Mouse (Mus musculus) liver, adult 2 months (tissue): ENCODE measurements around the gene Wsb1.

Source experiments
- CTCF ChIP-seq: fragments of 200-500 bp; IDR thresholded peaks from 2 replicates; pipeline ENCODE4 v1.5.1; 2011; ENCODE audit warnings: low read depth, low read length, control low read depth
- POLR2A ChIP-seq: fragments of 200-500 bp; IDR thresholded peaks from 2 replicates; pipeline ENCODE4 v1.6.1; 2011; ENCODE audit warnings: low read length, control low read depth; ENCODE audit not compliant: insufficient read depth; ENCODE audit errors: extremely low read depth

DNA sequence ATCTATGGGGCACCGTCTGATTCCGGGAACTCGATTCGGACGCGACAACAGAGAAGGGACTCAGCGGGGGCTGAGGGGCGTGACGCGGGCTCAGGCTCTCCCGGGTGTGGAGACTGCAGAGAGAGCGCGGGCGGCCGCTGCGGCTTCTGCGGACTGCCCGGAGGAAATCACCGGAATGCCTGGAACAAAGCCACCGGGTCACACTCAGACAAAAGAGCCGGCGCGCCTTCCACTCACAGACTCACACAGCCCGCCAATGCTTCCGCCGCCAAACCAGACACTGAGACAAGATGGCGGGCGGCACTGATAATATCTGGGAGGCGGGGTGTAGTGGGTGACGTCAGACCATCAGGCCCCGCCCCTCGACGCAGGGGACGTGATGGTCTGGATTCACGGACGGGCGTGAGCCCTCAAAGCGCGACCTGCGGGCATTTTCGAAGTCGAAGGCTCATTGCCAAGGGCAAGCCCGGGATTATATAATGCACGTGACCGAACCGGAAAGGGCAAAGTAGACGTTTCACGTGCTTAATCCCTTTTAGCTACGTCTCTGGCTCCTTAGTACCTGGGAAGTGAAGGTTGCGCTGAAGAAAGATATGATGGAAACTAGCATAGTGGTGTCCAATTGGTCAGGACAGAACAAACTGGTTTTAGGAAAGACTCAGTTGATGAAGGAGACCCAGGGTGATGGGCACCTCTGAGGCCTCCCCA, at the start of gene Wsb1:
- TF ChIP-seq POLR2A, result peak; percentile 96
- no peak for TF ChIP-seq CTCF
